ENCODE assay signal across 9 mouse cellular contexts in the genomic region with DNA sequence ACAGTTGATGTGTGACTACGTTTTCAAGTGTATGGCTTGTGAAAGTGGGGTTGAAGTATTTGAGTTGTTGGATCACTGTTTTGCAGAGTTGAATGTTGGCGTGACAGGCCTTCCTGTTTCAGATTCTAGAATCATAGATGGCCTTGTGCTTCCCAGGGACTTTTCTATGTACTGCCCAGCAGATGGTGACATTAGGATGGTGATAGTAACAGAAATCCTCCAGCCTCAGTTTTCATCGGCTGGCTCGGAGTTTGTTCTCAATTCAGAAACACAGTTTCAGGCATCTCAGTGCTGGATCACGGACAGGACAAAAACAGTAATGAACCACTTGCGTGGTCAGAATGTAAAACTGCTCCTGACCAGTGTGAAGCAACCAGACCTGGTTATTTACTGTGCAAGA. TPM values are rescaled to one million over a fixed set of nuclear protein-coding genes. Genes with fewer than 3 reads are reported as not detected.
DNase-seq lines count a peak whose midpoint lies in the region; ATAC-seq and TF ChIP-seq lines count a peak whose summit lies in the region.
"Had no signal": no experiment of that assay in that cellular context is flagged by ENCODE, and none has a peak within 500 bp of the region (broad histone marks: within the 10 kb centered on the region; RNA-seq: fewer than 3 reads in every experiment).

No protein-coding gene starts in this region.

- peak; percentile 52 for TF ChIP-seq CTCF in layer of hippocampus, adult 2 months (conservative IDR thresholded peaks at IDR 0.05)
- TF ChIP-seq CTCF in brain, embryonic 14.5 days (IDR thresholded peaks at IDR 0.05; ENCODE audit: borderline replicate concordance, extremely low read depth, insufficient read depth, insufficient read length), result peak; percentile 7; the same call in 1 of the 2 replicates

- no peak overlapping the region; the same call in 1 of the 2 replicates for H3K4me3 ChIP-seq in layer of hippocampus, adult 2 months
- no peak overlapping the region for H3K4me3 ChIP-seq in limb, embryonic 15.5 days

- no peak for DNase-seq in layer of hippocampus, adult 2 months (ENCODE audit: low spot score in 2 of 2)
- no peak for DNase-seq in layer of hippocampus, postnatal 25 days (ENCODE audit: extremely low spot score in 1 of 2, low spot score in 1 of 2)
- peak; percentile 50 for DNase-seq in MN1 (ENCODE audit: low spot score)
- peak; percentile 41 for DNase-seq in brain, embryonic 14.5 days (ENCODE audit: low read depth)
- DNase-seq in ovary, postnatal 10 days (ENCODE audit: low spot score), result no peak
- DNase-seq: right cerebral cortex, postnatal 4 days had no signal

- no peak for ATAC-seq in limb, embryonic 15.5 days (ENCODE audit: insufficient number of reproducible peaks, low FRiP score, low TSS enrichment, low read depth)
- no peak for ATAC-seq in erythroblast, adult 5-6 weeks (replicated peaks; ENCODE audit: low FRiP score, poor library complexity, severe bottlenecking)
- no peak for ATAC-seq in megakaryocyte progenitor cell, adult 5-6 weeks (replicated peaks; ENCODE audit: poor library complexity)

- H3K4me1 ChIP-seq in limb, embryonic 15.5 days, result peaks cover 4% of the 10 kb centered on the region; the same call in 1 of the 2 replicates

- H3K9ac ChIP-seq in limb, embryonic 15.5 days, result no peak overlapping the region

- no peaks in the 10 kb centered on the region for H3K9me3 ChIP-seq in limb, embryonic 15.5 days

- TF ChIP-seq POLR2A in brain, embryonic 14.5 days (IDR thresholded peaks at IDR 0.05; ENCODE audit: borderline replicate concordance, extremely low read depth, insufficient read depth, insufficient read length, poor library complexity, severe bottlenecking), result no peak

- peak overlapping the region; percentile 97; the same call in 1 of the 2 replicates for H3K27ac ChIP-seq in layer of hippocampus, adult 2 months
- H3K27ac ChIP-seq in limb, embryonic 15.5 days, result no peak overlapping the region

- no peaks in the 10 kb centered on the region for H3K36me3 ChIP-seq in limb, embryonic 15.5 days

- no peaks in the 10 kb centered on the region for H3K27me3 ChIP-seq in limb, embryonic 15.5 days

- 0 out of 2 replicates have a peak overlapping the region, but pooled peaks have one; percentile 71 for H3K4me2 ChIP-seq in limb, embryonic 15.5 days

- WGBS in limb, embryonic 15.5 days, result 85% methylated on average over 6 of the region's 6 CpGs

RNA-seq across cellular contexts. Expression of gene Bbs10, which starts 1.1 kb away (rescaled TPM):
- 1 to 10 TPM; 5.5 TPM for total RNA-seq in layer of hippocampus, adult 2 months (2021)
- 1 to 10 TPM; 5.8 TPM for total RNA-seq in layer of hippocampus, postnatal 25 days (2021)
- polyA plus RNA-seq in brain, embryonic 14.5 days (2012; rRNA removed), result 4.3 and 5.4 TPM in 2 replicates
- 4.0 TPM in 2 replicates for polyA plus RNA-seq in limb, embryonic 15.5 days (2015; fragmentation: Nextera tagmentation; extraction: Ambion mirVana)
- 2.9 and 11.5 TPM in 2 replicates for total RNA-seq in erythroblast, adult 5-6 weeks (2015; ENCODE audit: low replicate concordance)
- 1.8 and 3.0 TPM in 2 replicates for total RNA-seq in erythroblast, adult 5-6 weeks (2017; ENCODE audit: low replicate concordance)
- 2.9 and 3.8 TPM in 2 replicates for total RNA-seq in megakaryocyte progenitor cell, adult 5-6 weeks (2015)
- total RNA-seq in megakaryocyte progenitor cell, adult 5-6 weeks (2017), result 1.3 and 4.9 TPM in 2 replicates

Comparison
In these comparisons a context has a peak if more than half of its experiments do, and no peak if none do; other contexts are left out.
1. DNase-seq: peak in MN1 (single experiment) and brain, embryonic 14.5 days (single experiment); none in layer of hippocampus, adult 2 months (0 of 2), layer of hippocampus, postnatal 25 days (0 of 2) and ovary, postnatal 10 days (single experiment).